ENCODE assay signal across 9 mouse cellular contexts in the genomic region with DNA sequence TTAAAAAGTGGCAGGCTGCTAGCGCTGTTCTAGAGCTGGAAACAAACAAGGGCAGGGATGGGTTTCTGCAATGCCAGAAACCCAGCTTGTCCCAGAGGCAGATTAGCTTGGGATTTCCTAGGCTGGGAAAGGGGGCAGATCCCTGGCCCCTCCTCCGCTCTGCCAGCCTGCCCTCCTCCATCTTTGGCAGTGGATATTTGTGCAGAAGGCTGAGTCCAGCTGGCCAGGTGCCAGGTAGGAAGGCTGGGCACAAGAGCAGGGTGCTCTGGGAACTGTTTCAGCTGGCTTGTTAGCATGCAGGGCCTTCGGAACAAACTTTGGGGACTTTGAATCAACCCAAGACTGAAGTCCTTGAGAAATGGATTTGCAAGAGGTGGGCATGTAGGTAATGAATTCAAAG. TPM values are rescaled to one million over a fixed set of nuclear protein-coding genes. Genes with fewer than 3 reads are reported as not detected.
DNase-seq lines count a peak whose midpoint lies in the region; ATAC-seq and TF ChIP-seq lines count a peak whose summit lies in the region.
"Had no signal": no experiment of that assay in that cellular context is flagged by ENCODE, and none has a peak within 500 bp of the region (broad histone marks: within the 10 kb centered on the region; RNA-seq: fewer than 3 reads in every experiment).

No protein-coding gene starts in this region.

- H3K9me3 ChIP-seq in kidney, embryonic 15.5 days (replicated peaks): no peaks in the 10 kb centered on the region
- no peaks in the 10 kb centered on the region for H3K9me3 ChIP-seq in kidney, postnatal 0 days (replicated peaks; ENCODE audit: low read length)
- H3K9me3 ChIP-seq: liver, embryonic 15.5 days had no signal

- no peak for TF ChIP-seq CTCF in kidney, postnatal 0 days (IDR thresholded peaks at IDR 0.05; ENCODE audit: low read depth)
- TF ChIP-seq CTCF in thymus, adult 2 months (IDR thresholded peaks at IDR 0.05; ENCODE audit: borderline replicate concordance, control insufficient read depth, extremely low read depth, insufficient read depth, low read length, poor library complexity): no peak

- H3K4me3 ChIP-seq in kidney, embryonic 15.5 days (replicated peaks): no peak overlapping the region
- H3K4me3 ChIP-seq in kidney, postnatal 0 days (replicated peaks; ENCODE audit: low read depth, low read length): no peak overlapping the region
- H3K4me3 ChIP-seq in thymus, adult 2 months (ENCODE audit: control insufficient read depth, insufficient read depth, low read length): no peak overlapping the region
- H3K4me3 ChIP-seq: liver, embryonic 15.5 days had no signal

- H3K9ac ChIP-seq in kidney, embryonic 15.5 days: no peak overlapping the region
- H3K9ac ChIP-seq in kidney, postnatal 0 days (ENCODE audit: low read depth, low read length): 0 out of 2 replicates have a peak overlapping the region, but pooled peaks have one; percentile 18
- H3K9ac ChIP-seq: liver, embryonic 15.5 days had no signal

- DNase-seq in kidney, adult 18-20 months: peak; percentile 91
- DNase-seq in adrenal gland, postnatal 36 days: peak; percentile 86 to 89
- peak; percentile 81 for DNase-seq in gastrocnemius, adult 18-20 months (ENCODE audit: low spot score)
- DNase-seq in kidney, postnatal 0 days (ENCODE audit: low spot score): no peak
- peak; percentile 82 for DNase-seq in lung, postnatal 14 days
- peak; percentile 90 for DNase-seq in testis, postnatal 10 days (ENCODE audit: low spot score)
- no peak for DNase-seq in thymus, adult 2 months

- 77% methylated on average over 3 of the region's 3 CpGs for WGBS in kidney, embryonic 15.5 days
- WGBS in kidney, postnatal 0 days: 76% methylated on average over 3 of the region's 3 CpGs
- 95% methylated on average over 3 of the region's 3 CpGs for WGBS in thymus, adult 2 months

- no peaks in the 10 kb centered on the region; the same call in 1 of the 2 replicates for H3K27me3 ChIP-seq in kidney, embryonic 15.5 days
- no peaks in the 10 kb centered on the region for H3K27me3 ChIP-seq in kidney, postnatal 0 days (ENCODE audit: insufficient read depth, low read length)
- H3K27me3 ChIP-seq in thymus, adult 2 months (ENCODE audit: control insufficient read depth, insufficient read depth, low read length): no peaks in the 10 kb centered on the region

- TF ChIP-seq POLR2A in thymus, adult 2 months (IDR thresholded peaks at IDR 0.05; ENCODE audit: control insufficient read depth, extremely low read depth, insufficient read depth, low read length, poor library complexity): no peak

- peaks cover 34% of the 10 kb centered on the region for H3K4me1 ChIP-seq in kidney, embryonic 15.5 days
- peaks cover 16% of the 10 kb centered on the region; the same call in 1 of the 2 replicates for H3K4me1 ChIP-seq in kidney, postnatal 0 days (replicated peaks; ENCODE audit: insufficient read depth, low read length)
- H3K4me1 ChIP-seq in thymus, adult 2 months (replicated peaks; ENCODE audit: control insufficient read depth, insufficient read depth, low read length): peaks cover 39% of the 10 kb centered on the region

- no peak overlapping the region for H3K4me2 ChIP-seq in kidney, embryonic 15.5 days
- H3K4me2 ChIP-seq in kidney, postnatal 0 days (ENCODE audit: low read length): no peak overlapping the region
- H3K4me2 ChIP-seq: liver, embryonic 15.5 days had no signal

- no peak overlapping the region for H3K27ac ChIP-seq in kidney, embryonic 15.5 days
- no peak overlapping the region for H3K27ac ChIP-seq in kidney, postnatal 0 days
- no peak overlapping the region for H3K27ac ChIP-seq in thymus, adult 2 months (ENCODE audit: control insufficient read depth, insufficient read depth, low read length)
- H3K27ac ChIP-seq: liver, embryonic 15.5 days had no signal

- no peaks in the 10 kb centered on the region for H3K36me3 ChIP-seq in kidney, embryonic 15.5 days
- H3K36me3 ChIP-seq in kidney, postnatal 0 days (ENCODE audit: insufficient read depth, low read length): no peaks in the 10 kb centered on the region
- H3K36me3 ChIP-seq in thymus, adult 2 months (ENCODE audit: control insufficient read depth, insufficient read depth, low read length): no peaks in the 10 kb centered on the region
- H3K36me3 ChIP-seq: liver, embryonic 15.5 days had no signal

- no peak for ATAC-seq in kidney, embryonic 15.5 days (replicated peaks; ENCODE audit: low FRiP score)
- ATAC-seq in kidney, postnatal 0 days (replicated peaks; ENCODE audit: low FRiP score, low read depth): no peak

RNA-seq across cellular contexts. Expression of a gene that starts 20.0 kb away (rescaled TPM):
- 67.9 and 84.5 TPM in 2 replicates for polyA plus RNA-seq in kidney, embryonic 15.5 days (2015; fragmentation: Nextera tagmentation; extraction: Ambion mirVana)
- total RNA-seq in adrenal gland, postnatal 36 days (2021): 100 to 1,000 TPM in 1 of 2 experiments, 10 to 100 TPM in 1; 93.2 to 114 TPM
- total RNA-seq in gastrocnemius, adult 18-20 months (2021): 100 to 1,000 TPM; 232 to 244 TPM
- 62.3 and 72.5 TPM in 2 replicates for polyA plus RNA-seq in kidney, postnatal 0 days (2015; fragmentation: Nextera tagmentation; extraction: Ambion mirVana)
- 26.3 and 26.7 TPM in 2 replicates for polyA plus RNA-seq in thymus, adult 2 months (2012; rRNA removed)

RNA-seq across cellular contexts. Expression of a gene that starts 42.6 kb away (rescaled TPM):
- polyA plus RNA-seq in kidney, embryonic 15.5 days (2015; fragmentation: Nextera tagmentation; extraction: Ambion mirVana): 26.0 and 29.4 TPM in 2 replicates
- 1 to 10 TPM; 1.2 to 1.6 TPM for total RNA-seq in adrenal gland, postnatal 36 days (2021)
- not detected for total RNA-seq in gastrocnemius, adult 18-20 months (2021)
- 62.4 and 68.6 TPM in 2 replicates for polyA plus RNA-seq in kidney, postnatal 0 days (2015; fragmentation: Nextera tagmentation; extraction: Ambion mirVana)
- 49.7 and 51.1 TPM in 2 replicates for polyA plus RNA-seq in thymus, adult 2 months (2012; rRNA removed)

RNA-seq across cellular contexts. Expression of a gene that starts 46.6 kb away (rescaled TPM):
- 1.6 and 2.1 TPM in 2 replicates for polyA plus RNA-seq in kidney, embryonic 15.5 days (2015; fragmentation: Nextera tagmentation; extraction: Ambion mirVana)
- total RNA-seq in adrenal gland, postnatal 36 days (2021): 1 to 10 TPM in 1 of 2 experiments, not detected in 1; 1.5 TPM
- total RNA-seq in gastrocnemius, adult 18-20 months (2021): under 1 TPM in 1 of 2 experiments, not detected in 1; 0.34 TPM
- 0.82 and 1.9 TPM in 2 replicates for polyA plus RNA-seq in kidney, postnatal 0 days (2015; fragmentation: Nextera tagmentation; extraction: Ambion mirVana)
- 7.5 and 8.4 TPM in 2 replicates for polyA plus RNA-seq in thymus, adult 2 months (2012; rRNA removed)
- polyA plus RNA-seq: liver, embryonic 15.5 days had no signal

RNA-seq across cellular contexts. Expression of a gene that starts 47.1 kb away (rescaled TPM):
- 0.50 and 0.82 TPM in 2 replicates for polyA plus RNA-seq in kidney, embryonic 15.5 days (2015; fragmentation: Nextera tagmentation; extraction: Ambion mirVana)
- 1 to 10 TPM in 1 of 2 experiments, under 1 TPM in 1; 0.20 to 1.2 TPM for total RNA-seq in adrenal gland, postnatal 36 days (2021)
- under 1 TPM; 0.05 to 0.07 TPM for total RNA-seq in gastrocnemius, adult 18-20 months (2021)
- 0.30 and 0.47 TPM in 2 replicates for polyA plus RNA-seq in kidney, postnatal 0 days (2015; fragmentation: Nextera tagmentation; extraction: Ambion mirVana)
- polyA plus RNA-seq in thymus, adult 2 months (2012; rRNA removed): 4.3 and 5.1 TPM in 2 replicates
- polyA plus RNA-seq: liver, embryonic 15.5 days had no signal

RNA-seq across cellular contexts. Expression of a gene that starts 51.2 kb away (rescaled TPM):
- 2.5 and 4.1 TPM in 2 replicates for polyA plus RNA-seq in kidney, embryonic 15.5 days (2015; fragmentation: Nextera tagmentation; extraction: Ambion mirVana)
- 1 to 10 TPM; 1.1 to 1.7 TPM for total RNA-seq in adrenal gland, postnatal 36 days (2021)
- total RNA-seq in gastrocnemius, adult 18-20 months (2021): under 1 TPM; 0.57 to 0.97 TPM
- 1.9 and 2.1 TPM in 2 replicates for polyA plus RNA-seq in kidney, postnatal 0 days (2015; fragmentation: Nextera tagmentation; extraction: Ambion mirVana)
- 4.1 and 5.3 TPM in 2 replicates for polyA plus RNA-seq in thymus, adult 2 months (2012; rRNA removed)

Comparison
In these comparisons a context has a peak if more than half of its experiments do, and no peak if none do; other contexts are left out.
1. DNase-seq: peak in kidney, adult 18-20 months (single experiment), adrenal gland, postnatal 36 days (2 of 2), gastrocnemius, adult 18-20 months (single experiment), lung, postnatal 14 days (single experiment) and testis, postnatal 10 days (single experiment); none in kidney, postnatal 0 days (single experiment) and thymus, adult 2 months (single experiment).